Mouse (Mus musculus) kidney, embryonic 14.5 days (tissue): ENCODE measurements around the gene Slc22a12. TPM values are rescaled to one million over a fixed set of nuclear protein-coding genes. Genes with fewer than 3 reads are reported as not detected.
A peak's percentile ranks its signal among the peaks of the same experiment; 100 is the strongest.

Experiments
- ATAC-seq: fragments of 200-750 bp; cut with Nextera tagmentation; 2 replicates; pipeline ENCODE4 v1.8.0; 2017; ENCODE audit warnings: moderate number of reproducible peaks, mild to moderate bottlenecking, moderate TSS enrichment, moderate library complexity; ENCODE audit not compliant: low FRiP score, low TSS enrichment
- H3K27ac ChIP-seq: fragments of 300-500 bp; sonication (generic); 2 replicates; pipeline ENCODE4 v1.5.1; 2014; ENCODE audit warnings: low read depth, mild to moderate bottlenecking, low read length, moderate library complexity, mixed read lengths
- H3K27me3 ChIP-seq: fragments of 300-500 bp; sonication (generic); 2 replicates; pipeline ENCODE4 v1.6.1; 2014; ENCODE audit warnings: mild to moderate bottlenecking, low read length; ENCODE audit not compliant: control insufficient read depth, insufficient read depth
- H3K36me3 ChIP-seq: fragments of 300-500 bp; sonication (generic); 2 replicates; pipeline ENCODE4 v1.6.1; 2014; ENCODE audit warnings: low read length, mixed read lengths; ENCODE audit not compliant: control insufficient read depth, insufficient read depth
- H3K4me1 ChIP-seq: fragments of 300-500 bp; sonication (generic); 2 replicates; pipeline ENCODE4 v1.6.1; 2014; ENCODE audit warnings: low read length, mixed read lengths; ENCODE audit not compliant: control insufficient read depth, insufficient read depth
- H3K4me2 ChIP-seq: fragments of 300-500 bp; sonication (generic); replicated peaks from 2 replicates; pipeline ENCODE4 v1.6.1; 2014; ENCODE audit warnings: low read depth, mild to moderate bottlenecking, low read length
- H3K4me3 ChIP-seq: fragments of 300-500 bp; sonication (generic); 2 replicates; pipeline ENCODE4 v1.5.1; 2014; ENCODE audit warnings: mild to moderate bottlenecking, low read length
- H3K9ac ChIP-seq: fragments of 300-500 bp; sonication (generic); 2 replicates; pipeline ENCODE4 v1.6.1; 2014; ENCODE audit warnings: low read depth, mild to moderate bottlenecking, low read length, moderate library complexity
- H3K9me3 ChIP-seq: fragments of 300-500 bp; sonication (generic); 2 replicates; pipeline ENCODE4 v1.6.1; 2016; ENCODE audit warnings: low read length; ENCODE audit not compliant: control insufficient read depth
- WGBS: fragments of 180-500 bp; shearing (Covaris S2); extraction: QIAGEN DNeasy Blood & Tissue Kit; methylation state at CpG from one replicate; pipeline ENCODE4 v1.1.7; 2014; 5-methylcytosine and 5-hydroxymethylcytosine counted together
- polyA plus RNA-seq: library from polyadenylated mRNA; unstranded; fragments of >200 nt; fragmentation: Nextera tagmentation; extraction: Ambion mirVana; gene quantifications from 2 replicates; pipeline ENCODE4 v1.2.1, GENCODE M21; 2014

Slc22a12 gene
- polyA plus RNA-seq, 1 experiment from 2014 or later, result 1.8 TPM

- no peak overlapping the region for H3K27ac ChIP-seq
These were observed 11.2 kb upstream of the Slc22a12 start for GRCm38 (mm10) chr19:6553819-6554582.

DNA sequence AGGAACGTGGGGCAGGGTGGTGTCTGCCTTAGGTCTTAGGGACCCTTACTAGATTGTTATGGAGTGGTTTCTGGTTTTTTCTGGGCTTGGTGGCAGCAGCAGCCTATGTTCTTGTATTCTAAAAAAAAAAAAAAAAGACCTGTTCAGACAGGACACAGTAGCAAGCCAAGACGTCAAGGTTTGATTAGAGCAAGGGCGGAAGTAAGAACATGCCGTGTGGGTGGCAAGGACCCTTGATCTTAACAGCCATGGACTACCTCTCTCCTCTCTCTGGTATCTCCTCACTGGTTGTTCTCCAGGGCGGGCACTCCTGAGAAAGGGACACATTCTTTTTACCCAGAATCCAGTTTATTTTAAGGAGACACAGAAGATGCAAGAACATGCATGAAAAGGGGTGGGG, 10.3 kb upstream of the Slc22a12 start:
- Histone ChIP-seq H3K36me3 (no peaks in the 10 kb centered on the region), H3K4me3 (no peak overlapping the region), H3K9ac (no peak overlapping the region), H3K4me1 (no peaks in the 10 kb centered on the region), H3K9me3 (no peaks in the 10 kb centered on the region), H3K27ac (no peak overlapping the region), H3K4me2 (no peak overlapping the region), H3K27me3 (no peaks in the 10 kb centered on the region)
- no peak for ATAC-seq
- WGBS, result 73% methylated on average over 5 of the region's 5 CpGs

More at GRCm38 (mm10) chr19:6553819-6554582, 11.2 kb upstream of the Slc22a12 start:
- Histone ChIP-seq H3K4me1 (no peaks in the 10 kb centered on the region), H3K36me3 (no peaks in the 10 kb centered on the region), H3K9me3 (no peaks in the 10 kb centered on the region), H3K27me3 (no peaks in the 10 kb centered on the region), H3K4me2 (no peak overlapping the region), H3K4me3 (no peak overlapping the region), H3K9ac (no peak overlapping the region)
- ATAC-seq, result no peak
- 32% methylated on average over 8 of the region's 8 CpGs for whole genome bisulfite sequencing

- Histone ChIP-seq H3K4me2 (no peak overlapping the region), H3K4me3 (no peak overlapping the region), H3K27me3 (no peaks in the 10 kb centered on the region), H3K9ac (no peak overlapping the region), H3K27ac (no peak overlapping the region), H3K36me3 (no peaks in the 10 kb centered on the region), H3K9me3 (no peaks in the 10 kb centered on the region), H3K4me1 (no peaks in the 10 kb centered on the region)
- peak; percentile 51; the same call in 1 of the 2 replicates for ATAC-seq
- 89% methylated on average over 4 of the region's 4 CpGs for WGBS
These were observed 9.6 kb upstream of the Slc22a12 start for GRCm38 (mm10) chr19:6552302-6553028.

DNA sequence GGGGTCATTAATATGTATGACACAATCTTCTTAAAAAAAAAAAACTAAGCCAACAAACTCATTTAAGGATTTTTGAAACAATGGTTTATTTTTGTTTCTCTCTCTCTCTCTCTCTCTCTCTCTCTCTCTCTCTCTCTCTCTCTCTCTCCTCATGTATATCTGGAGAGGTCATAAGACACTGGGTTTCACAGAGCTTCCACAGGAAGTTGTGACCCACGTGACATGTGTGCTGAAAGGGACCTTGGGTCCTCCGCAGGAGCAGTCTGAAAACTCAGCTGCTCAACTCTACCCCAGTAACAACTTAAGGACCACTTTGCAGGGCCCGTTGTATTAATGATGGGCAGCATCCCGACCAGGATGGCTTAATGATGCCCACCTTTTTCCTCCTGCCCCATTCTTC, 8.4 kb upstream of the Slc22a12 start:
- ATAC-seq, result no peak
- Histone ChIP-seq H3K4me3 (no peak overlapping the region), H3K9ac (no peak overlapping the region), H3K4me2 (no peak overlapping the region), H3K4me1 (no peaks in the 10 kb centered on the region), H3K9me3 (no peaks in the 10 kb centered on the region), H3K36me3 (no peaks in the 10 kb centered on the region), H3K27ac (no peak overlapping the region), H3K27me3 (no peaks in the 10 kb centered on the region)
- WGBS, result 59% methylated on average over 4 of the region's 4 CpGs

DNA sequence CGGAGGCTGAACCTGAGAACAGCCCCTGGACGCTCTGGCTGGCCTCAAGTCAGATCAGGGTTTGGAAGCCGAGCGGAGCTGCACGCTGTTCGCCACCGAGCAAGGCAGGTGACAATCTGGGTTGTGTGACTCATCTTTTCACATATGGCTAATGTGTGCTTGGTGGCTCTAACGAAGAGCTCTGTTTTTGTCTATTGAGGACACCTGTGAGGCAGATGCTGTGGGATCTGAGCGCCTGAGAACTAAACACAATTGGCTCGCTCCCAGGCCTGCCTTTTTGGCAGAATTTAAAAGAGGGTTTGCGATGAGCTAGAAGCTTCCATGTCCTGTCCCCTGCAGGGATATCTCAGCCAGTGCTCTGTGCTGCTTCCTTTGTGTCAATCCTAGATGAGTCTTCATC, 6.7 kb upstream of the Slc22a12 start:
- Histone ChIP-seq H3K4me1 (no peaks in the 10 kb centered on the region), H3K4me2 (no peak overlapping the region), H3K9me3 (0 out of 2 replicates have a peak, but pooled peaks cover 3% of the 10 kb centered on the region), H3K9ac (no peak overlapping the region), H3K27me3 (no peaks in the 10 kb centered on the region), H3K4me3 (no peak overlapping the region), H3K36me3 (no peaks in the 10 kb centered on the region), H3K27ac (no peak overlapping the region)
- 83% methylated on average over 11 of the region's 11 CpGs for WGBS
- no peak for ATAC-seq

DNA sequence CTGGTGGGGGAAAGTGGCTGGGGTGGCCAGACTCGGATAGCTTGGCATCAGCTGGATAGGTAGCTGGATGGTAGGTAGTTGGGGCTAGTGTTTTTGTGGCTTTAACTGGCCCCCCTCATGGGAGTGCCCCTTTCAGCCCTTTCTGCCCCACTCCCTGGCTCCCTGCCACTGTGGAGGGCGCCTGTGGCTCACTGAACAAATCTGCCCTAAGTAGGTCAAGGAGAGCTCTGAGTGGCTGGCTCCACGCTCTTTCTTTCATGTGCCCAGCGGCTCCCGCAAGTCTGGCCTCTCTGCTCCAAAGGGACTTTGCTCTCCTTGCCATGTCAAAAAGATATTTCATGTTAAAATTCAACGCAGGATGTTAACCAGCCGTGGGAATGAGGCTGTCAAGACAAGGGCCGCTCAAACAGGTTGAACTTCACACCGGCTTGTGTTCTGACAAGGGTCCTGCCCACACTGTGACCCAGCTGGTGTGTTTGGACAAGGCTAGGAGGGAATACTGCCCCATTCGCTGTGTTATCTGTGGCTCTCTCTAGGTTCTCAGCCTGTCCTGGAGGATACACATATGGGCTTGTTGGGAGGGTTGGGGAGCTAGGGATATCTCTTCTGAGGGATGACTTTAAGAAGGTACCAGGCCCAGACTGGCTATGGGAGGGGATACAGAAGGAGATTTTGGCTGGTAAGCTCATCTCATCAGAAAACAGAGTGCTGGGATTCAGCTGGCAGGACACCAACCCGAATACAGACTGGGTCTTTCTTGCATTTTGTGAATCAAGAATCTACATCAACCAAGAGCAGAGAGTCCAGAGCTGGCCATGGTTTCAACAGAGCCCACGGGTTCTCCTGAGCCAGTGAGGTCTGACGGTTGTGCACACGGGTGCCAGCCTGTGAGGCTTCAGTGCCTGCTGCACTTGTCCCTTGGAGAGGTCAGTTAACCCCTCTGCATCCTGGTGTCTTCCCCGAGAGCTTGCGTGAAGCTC, 5.9 kb upstream of the Slc22a12 start:
- 65% methylated on average over 16 of the region's 16 CpGs for WGBS
- H3K4me1 ChIP-seq, result no peaks in the 10 kb centered on the region
- no peak for ATAC-seq
- H3K36me3 ChIP-seq, result no peaks in the 10 kb centered on the region
- H3K9ac ChIP-seq, result no peak overlapping the region
- no peak overlapping the region for H3K4me2 ChIP-seq
- H3K27me3 ChIP-seq, result no peaks in the 10 kb centered on the region
- H3K9me3 ChIP-seq, result 0 out of 2 replicates have a peak, but pooled peaks cover 3% of the 10 kb centered on the region
- no peak overlapping the region for H3K4me3 ChIP-seq
- H3K27ac ChIP-seq, result no peak overlapping the region

DNA sequence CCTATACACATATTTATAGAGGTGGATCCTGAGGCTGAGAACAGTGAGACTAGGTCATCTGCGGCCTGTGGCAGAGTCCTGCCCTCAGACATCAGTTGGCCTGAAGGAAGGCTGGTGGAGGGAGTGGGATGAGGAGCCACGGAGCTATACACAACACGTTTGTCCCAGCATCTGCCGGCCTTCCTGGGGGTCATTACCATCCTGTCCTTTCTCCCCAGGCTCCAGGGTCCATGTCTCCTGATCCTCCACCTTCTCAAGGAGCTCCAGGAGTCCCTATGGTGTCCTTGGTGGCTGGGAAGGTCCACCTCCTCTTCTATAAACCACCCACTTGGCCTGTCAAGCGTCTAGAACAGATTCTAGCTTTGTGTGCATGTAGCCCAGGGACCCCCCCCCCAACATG, 5.0 kb upstream of the Slc22a12 start:
- no peaks in the 10 kb centered on the region for H3K4me1 ChIP-seq
- H3K9me3 ChIP-seq, result 0 out of 2 replicates have a peak, but pooled peaks cover 3% of the 10 kb centered on the region
- ATAC-seq, result no peak
- WGBS, result 77% methylated on average over 5 of the region's 5 CpGs
- no peak overlapping the region for H3K4me2 ChIP-seq
- no peaks in the 10 kb centered on the region for H3K36me3 ChIP-seq
- H3K27ac ChIP-seq, result no peak overlapping the region
- H3K4me3 ChIP-seq, result no peak overlapping the region
- H3K27me3 ChIP-seq, result no peaks in the 10 kb centered on the region
- no peak overlapping the region for H3K9ac ChIP-seq

GRCm38 (mm10) chr19:6546096-6546495, 3.3 kb upstream of the Slc22a12 start:
- Histone ChIP-seq H3K4me2 (no peak overlapping the region), H3K27me3 (no peaks in the 10 kb centered on the region), H3K36me3 (no peaks in the 10 kb centered on the region), H3K27ac (no peak overlapping the region), H3K4me3 (no peak overlapping the region), H3K9me3 (0 out of 2 replicates have a peak, but pooled peaks cover 3% of the 10 kb centered on the region), H3K9ac (no peak overlapping the region), H3K4me1 (no peaks in the 10 kb centered on the region)
- 80% methylated on average over 1 of the region's 1 CpGs for WGBS
- no peak for ATAC-seq
